Mouse (Mus musculus): ENCODE results near the gene 1110051M20Rik.

1110051M20Rik gene

DNA sequence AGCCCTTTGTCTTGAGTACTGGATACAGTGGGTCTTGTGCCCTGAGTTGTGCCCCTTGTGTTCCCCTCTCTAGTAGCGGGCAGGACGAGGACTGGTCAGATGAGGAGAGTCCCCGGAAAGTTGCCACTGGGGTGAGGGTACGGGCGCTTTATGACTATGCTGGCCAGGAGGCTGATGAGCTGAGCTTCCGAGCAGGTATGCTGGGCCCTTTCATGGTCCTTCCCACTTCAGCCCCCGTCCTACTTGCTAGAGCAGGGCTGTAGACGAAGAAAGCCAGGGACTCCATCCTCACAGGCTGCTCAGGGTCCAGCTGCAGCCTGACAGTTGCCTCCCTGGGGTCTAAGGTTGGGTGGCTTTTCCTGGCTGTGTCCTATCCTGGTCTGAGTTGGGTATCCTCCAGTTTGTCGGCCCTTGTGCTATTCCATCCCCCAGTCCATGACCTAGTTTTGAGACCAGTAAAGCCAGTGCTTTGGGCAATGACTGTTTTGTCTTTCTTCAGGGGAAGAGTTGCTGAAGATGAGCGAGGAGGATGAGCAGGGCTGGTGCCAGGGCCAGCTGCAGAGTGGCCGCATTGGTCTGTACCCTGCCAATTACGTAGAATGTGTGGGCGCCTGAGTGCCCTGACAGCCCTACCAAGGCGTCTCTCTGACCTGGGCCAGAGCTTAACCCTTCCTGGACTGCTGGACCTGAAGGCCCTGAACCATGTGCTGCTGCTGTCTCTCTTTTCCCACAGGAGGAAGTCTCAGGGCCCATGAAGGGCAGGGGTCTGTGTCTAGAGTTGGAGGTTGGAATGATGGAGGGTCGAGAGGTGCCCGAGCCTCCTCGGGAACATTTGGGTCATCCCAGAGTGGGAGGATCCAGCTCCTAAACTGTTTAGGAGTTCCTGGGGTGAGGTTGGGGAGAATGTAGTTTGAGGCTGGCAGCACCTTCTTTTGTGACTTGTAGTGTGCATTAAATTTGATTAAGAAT is 180.5 kb downstream of the 1110051M20Rik start:
- no peak for DNase-seq (ENCODE audit: low read depth, low spot score)

DNA sequence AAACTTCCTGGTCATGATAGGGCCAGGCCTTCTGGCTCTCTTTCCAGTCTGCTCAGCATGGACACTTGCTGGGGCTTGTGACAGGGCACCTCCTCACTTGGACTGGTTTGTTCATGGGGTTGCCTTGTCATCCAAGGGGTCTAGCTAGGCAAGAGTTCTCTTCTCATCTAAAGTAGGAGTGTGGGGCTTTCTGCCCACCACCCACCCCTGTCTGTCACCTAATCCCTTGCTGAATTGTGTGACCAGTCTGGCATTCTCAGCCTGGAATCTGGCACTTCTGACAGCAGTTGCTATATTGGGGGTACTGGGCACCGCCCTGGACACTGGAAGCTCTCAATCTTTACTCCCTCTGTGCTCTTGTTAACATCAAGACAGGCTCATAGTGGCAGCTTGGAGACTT is 185.0 kb downstream of the 1110051M20Rik start:
- no peak for DNase-seq (ENCODE audit: low read depth, low spot score)

GRCm38 (mm10) chr2:91258830-91259229 is 185.7 kb downstream of the 1110051M20Rik start:
- no peak for DNase-seq (ENCODE audit: low read depth, low spot score)

DNA sequence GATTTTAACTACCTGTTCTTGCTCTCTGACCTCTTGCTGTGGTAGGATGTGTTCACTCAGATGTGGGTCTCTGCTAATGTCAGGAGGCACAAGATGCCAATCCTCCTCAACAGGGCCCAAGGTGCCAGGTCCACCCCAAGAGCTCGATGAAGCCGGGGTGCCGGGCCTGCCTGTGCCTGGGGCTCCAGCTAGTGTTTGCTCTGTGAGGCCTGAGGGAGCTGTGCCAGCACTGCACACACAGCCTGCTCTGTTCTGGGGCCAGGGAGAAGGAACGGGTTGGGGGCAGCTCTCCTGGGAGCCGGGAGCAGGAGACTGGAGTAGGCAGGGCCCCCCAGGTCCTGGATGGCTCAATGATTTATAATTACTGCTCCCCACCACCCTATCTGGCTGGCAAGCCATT is 186.4 kb downstream of the 1110051M20Rik start:
- peak; percentile 80 for DNase-seq (ENCODE audit: low read depth, low spot score)

DNA sequence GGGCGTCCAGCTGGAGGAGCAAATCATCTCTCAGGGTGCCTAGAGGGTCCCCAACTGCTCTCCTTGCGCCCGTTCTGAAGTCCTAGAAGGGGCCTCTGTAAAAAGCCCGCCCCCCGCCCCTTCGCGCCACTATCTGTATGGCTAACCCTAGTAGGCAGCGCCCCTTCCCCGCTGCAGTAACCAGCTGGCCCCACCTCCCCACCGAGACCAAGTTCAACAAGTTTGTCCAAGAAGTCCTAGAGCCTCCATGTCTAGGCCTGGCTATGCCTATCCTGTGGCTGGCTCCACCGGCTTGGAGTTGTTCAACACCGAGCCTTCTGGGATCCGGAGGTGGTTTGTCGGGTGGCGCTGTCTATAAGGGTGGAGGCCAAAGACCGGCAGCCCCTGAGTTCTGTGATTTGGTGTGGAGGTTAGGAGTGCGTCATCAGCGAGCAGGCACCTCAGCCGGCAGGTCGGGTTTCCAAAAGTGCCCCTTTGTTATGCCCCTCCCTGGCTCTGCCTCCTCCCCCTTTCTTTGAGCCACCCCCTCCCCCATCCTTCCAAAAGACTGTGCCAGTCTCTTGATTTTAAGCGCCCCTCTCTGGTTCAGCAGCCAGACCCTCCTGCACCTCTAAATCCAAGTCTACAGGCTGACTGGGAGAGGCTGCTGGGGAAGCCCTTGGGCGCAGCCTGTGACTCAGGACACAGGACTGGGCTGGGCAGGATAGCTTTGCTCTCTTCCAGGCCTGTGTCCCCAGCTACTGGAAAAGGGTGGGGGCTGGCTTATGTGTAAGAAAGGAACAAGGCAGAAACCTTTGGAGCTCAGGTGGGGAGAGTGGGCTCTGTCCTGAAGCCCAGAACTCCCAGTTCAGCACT is 187.2 kb downstream of the 1110051M20Rik start:
- peak; percentile 51 for DNase-seq (ENCODE audit: low read depth, low spot score)

DNA sequence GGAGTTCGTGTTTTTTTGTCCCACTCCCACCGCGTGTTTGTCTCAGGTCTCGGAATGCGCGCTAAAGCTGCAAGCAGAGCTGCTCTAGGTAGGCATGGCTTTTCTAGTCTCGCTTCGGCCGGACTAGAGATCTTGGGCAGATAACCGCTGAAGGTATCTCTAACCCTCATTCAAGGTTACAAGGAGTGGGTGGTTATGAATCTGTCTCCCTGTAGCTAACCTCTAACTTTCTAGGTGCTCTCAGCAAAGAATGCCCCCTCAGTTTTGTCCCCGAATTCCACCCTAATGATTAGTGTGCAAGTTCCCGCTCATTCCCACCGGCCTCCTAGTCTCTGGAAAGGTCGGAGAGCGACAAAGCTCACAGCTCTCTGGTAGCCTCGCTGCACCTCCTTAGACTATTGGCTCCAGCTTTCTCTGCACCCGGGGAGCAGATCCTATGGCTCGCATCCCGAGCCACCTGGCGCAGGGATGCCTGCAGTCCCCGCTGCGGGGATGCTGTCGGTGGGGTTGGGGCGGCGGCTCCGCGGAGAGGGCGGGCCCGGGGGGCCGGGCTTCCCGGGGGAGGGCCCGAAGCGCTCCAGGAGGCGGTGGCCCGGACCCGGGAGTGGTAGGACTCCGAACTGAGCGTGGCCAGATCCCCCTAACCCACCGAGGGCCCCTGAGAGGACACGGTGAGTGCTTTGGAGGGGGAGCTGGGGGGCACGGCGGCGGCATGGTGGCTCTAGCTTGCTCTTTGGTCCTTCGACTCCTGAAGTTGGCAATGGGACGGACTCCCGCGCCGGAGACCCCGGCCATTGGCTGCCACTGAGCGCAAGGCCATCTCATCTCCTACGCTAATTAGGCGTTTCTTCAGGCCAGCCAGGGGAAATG is 188.0 kb downstream of the 1110051M20Rik start:
- peak; percentile 77 for DNase-seq (ENCODE audit: low read depth, low spot score)

DNA sequence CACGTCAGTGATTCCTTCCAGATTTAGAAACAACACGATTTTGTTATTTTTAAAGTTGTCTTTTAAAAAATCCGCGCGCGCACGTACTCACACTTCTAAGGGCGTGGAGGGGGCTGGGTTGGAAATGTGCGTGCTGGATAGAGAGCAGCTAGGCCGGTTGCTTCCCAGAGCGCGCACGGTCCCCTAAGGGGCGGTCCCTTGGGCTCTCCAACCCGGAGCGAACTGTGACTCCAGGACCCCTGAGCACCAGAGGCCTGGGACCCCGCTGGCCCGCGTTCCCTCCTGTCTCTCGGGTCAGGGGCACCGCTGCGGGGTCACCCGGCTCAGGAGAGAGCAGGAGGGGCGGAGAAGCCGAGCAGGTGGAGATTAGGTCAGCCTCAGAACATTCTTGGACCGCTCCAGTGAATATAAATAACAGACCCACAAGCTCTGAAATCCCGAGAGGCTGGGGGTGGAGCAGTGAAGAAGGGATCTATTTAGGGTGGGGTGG is 188.8 kb downstream of the 1110051M20Rik start, which contains the start of gene Pacsin3:
Gene Pacsin3, plus strand, starts transcription at position 294 of the 490 bp plus-strand sequence.
- DNase-seq (ENCODE audit: low read depth, low spot score): peak; percentile 73

DNA sequence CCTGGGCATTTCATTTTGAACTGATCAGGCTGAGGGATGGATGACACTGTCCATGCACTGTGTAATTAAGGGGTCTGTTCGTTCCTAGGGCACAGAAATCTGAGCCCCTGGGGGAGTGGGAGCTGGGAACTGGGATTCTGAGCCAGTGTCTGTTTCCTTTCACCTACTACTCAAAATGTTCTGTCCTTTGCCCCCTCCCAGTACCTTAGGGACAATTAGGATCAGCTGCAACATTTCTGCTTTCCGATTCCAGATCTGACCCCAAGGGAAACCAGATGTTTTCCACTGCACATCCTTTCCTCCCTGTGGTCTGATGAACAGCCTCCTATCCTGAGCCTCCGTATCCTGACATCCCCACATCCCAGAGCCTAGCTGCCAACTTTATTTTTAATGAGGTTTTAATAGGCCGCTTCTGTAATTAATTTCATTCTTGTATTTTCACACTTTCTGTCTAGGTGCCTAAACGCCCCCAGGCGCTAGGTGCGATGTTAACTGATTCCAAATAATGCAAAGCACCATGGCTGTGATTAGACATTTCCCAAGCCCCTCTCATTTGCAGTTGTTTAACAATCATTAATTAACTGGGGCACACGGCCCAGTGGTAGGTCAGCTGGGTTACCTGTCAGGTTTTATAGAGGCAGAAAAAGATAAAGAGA is 189.7 kb downstream of the 1110051M20Rik start:
- DNase-seq (ENCODE audit: low read depth, low spot score): no peak

DNA sequence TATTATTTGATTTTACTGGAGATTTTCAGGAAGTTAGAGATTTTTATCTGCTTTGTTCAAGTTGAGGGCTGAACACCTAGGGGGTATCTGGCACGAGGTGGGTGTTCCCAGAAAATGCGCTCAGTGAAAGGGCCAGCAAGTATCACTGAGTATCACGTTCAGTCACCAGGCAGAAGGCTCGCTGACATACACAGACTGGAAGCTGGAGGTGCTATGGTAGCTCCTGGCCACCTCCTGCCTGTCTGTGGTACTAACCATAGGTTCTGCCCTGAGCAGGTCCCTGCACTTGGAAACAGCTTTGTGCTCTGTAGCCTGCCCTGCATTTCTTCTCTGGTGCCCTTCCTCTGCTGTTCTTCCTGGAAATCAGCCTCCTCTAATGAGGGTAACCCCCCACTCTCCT is 192.0 kb downstream of the 1110051M20Rik start:
- DNase-seq (ENCODE audit: low read depth, low spot score): no peak

- no peak for DNase-seq (ENCODE audit: low read depth, low spot score)
Measured at GRCm38 (mm10) chr2:91252001-91252400, 192.5 kb downstream of the 1110051M20Rik start.

- DNase-seq (ENCODE audit: low read depth, low spot score): no peak
Measured at GRCm38 (mm10) chr2:91248366-91248765, 196.1 kb downstream of the 1110051M20Rik start.

GRCm38 (mm10) chr2:91244557-91245228 is 199.8 kb downstream of the 1110051M20Rik start:
- DNase-seq (ENCODE audit: low read depth, low spot score): no peak

DNA sequence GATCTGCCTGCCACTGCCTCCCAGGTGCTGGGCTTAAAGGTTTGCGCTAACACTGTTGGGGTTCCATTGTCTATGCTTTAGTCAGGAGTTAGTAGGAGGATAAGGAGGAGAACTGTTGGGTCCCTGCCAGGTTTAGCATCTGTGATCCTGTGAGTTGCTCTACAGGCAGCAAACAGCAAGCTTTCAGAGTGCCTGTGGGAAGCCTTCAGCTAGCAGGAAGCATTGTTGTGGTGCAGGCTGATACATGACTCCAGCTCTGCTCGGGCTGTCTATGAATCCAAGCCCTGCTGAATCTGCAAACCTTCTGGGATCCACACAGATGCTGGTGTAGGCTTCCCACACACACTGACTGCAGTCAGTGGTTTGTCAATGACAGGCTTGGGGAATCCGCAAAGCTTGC is 201.1 kb downstream of the 1110051M20Rik start:
- peak; percentile 92 for DNase-seq (ENCODE audit: low read depth, low spot score)

GRCm38 (mm10) chr2:91242547-91242946 is 202.0 kb downstream of the 1110051M20Rik start:
- no peak for DNase-seq (ENCODE audit: low read depth, low spot score)

DNA sequence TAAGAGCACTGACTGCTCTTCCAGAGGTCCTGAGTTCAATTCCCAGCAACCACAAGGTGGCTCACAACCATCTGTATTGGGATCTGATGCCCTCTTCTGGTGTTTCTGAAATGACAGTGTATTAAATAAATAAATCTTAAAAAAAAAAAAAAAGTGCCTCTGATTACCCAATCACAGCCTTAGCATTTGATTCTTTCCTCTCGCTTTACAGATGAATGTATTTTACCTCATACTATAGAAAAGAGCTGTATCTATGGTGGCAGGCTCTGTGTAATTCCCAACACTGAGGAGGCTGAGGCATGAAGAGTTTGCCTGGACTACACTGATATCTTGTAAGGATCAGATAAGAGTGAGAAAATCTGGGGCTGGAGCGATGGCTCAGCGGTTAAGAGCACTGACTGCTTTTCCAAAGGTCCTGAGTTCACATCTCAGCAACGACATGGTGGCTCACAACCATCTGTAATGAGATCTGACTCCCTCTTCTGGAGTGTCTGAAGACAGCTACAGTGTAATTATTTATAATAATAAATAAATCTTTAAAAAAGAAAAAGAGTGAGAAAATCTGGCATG is 206.9 kb downstream of the 1110051M20Rik start:
- DNase-seq (ENCODE audit: low read depth, low spot score): peak; percentile 43

DNA sequence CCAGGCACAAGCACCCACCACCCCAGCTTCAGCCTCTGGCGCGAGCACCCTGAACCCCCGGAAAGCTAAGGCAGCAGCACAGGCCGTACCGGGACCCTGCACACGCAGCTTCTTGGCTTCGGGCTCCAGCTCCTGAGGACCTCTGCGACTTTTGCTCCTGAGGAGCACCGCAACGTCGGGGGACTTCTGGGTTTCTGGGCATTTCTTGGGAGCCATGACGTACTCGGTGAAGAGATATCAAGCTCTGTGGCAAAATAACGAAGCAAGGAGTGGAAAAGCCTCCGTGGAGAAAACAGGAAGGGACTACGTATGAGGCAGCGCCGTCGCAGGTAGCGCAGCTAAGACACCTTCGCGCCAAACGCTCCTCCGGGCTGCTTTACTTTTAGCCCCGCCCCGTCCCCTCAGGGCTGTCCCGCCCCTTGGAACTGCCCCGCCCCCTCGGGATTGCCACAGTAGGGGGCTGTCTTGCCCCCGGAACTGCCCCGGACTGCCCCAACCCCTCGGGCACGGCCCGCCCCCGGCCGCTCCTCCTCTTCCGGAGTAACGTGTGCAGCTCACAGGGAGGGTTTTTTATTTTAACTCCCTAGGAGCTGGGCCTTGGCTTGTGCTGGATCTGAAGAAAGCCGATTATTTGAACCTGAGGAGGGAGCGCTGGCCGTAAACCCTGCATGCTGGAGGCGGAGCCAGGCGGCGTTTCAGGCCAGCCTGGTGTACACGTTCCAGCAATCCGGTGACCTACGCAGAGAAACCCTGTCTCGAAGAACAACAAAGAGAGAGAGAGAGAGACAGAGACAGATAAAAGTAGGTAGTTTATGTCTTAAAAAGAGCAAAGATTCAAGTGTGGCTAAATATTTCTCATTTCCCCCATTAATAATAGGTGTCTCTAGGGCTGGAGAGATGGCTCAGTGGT is 207.6 kb downstream of the 1110051M20Rik start, which contains the start of gene Ddb2:
Gene Ddb2, minus strand, starts transcription at position 382 of the 910 bp plus-strand sequence.
- peak; percentile 98 for DNase-seq (ENCODE audit: low read depth, low spot score)

GRCm38 (mm10) chr2:91229735-91230134 is 214.8 kb downstream of the 1110051M20Rik start:
- peak; percentile 84 for DNase-seq (ENCODE audit: low read depth, low spot score)
